Mouse (Mus musculus): Measurements from ENCODE around the gene Tst.

DNA sequence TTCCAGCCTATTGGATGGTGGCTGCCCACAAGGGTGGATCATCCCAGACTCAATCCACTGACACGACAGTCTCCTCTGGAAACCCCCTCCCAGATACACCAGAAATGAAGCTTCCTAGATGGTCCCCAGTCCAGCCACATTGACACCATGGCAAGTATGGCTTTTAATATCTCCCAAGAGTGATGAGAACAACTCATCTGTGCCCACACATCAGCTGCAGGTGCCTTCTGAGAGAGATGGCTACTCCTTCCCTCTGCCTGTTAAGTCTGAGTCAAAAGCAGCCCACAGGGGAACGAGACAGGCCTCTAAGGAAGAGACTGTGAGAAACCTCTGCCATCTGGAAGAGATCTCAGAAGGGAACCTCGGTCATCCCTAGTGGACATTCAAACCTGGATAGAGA is 37.9 kb downstream of the Tst start:
- no peak for TF ChIP-seq CTCF (IDR thresholded peaks at IDR 0.05; ENCODE audit: control insufficient read depth, insufficient read depth, insufficient replicate concordance, low read depth, low read length)
- TF ChIP-seq POLR2A (IDR thresholded peaks at IDR 0.05; ENCODE audit: control insufficient read depth, low read depth, low read length): no peak
